Mouse (Mus musculus) G1E-ER4 (cell line): ENCODE data around the gene Gabpb1. TPM values are rescaled to one million over a fixed set of nuclear protein-coding genes. Genes with fewer than 3 reads are reported as not detected.

Experiments used
- GATA1 ChIP-seq: IDR thresholded peaks from one replicate; pipeline ENCODE4 v1.8.0; 2012; ENCODE audit warnings: low read length, inconsistent platforms
- polyA plus RNA-seq: library from polyadenylated mRNA; stranded (reverse); fragments of >175 nt; gene quantifications from 2 replicates; pipeline ENCODE4 v1.2.3, GENCODE M21; 2012

Gene Gabpb1
- polyA plus RNA-seq, 1 experiment, result 6.9 TPM

GRCm38 (mm10) chr2:126607553-126608203 is 68.5 kb downstream of the Gabpb1 start:
- no peak for TF ChIP-seq GATA1

- no peak for TF ChIP-seq GATA1
Observed at GRCm38 (mm10) chr2:126606688-126607062, 69.5 kb downstream of the Gabpb1 start.

- no peak for TF ChIP-seq GATA1
Observed at GRCm38 (mm10) chr2:126606061-126606687, 70.0 kb downstream of the Gabpb1 start.

- TF ChIP-seq GATA1, result no peak
Observed at GRCm38 (mm10) chr2:126601918-126602600, 74.1 kb downstream of the Gabpb1 start.

- TF ChIP-seq GATA1, result no peak
Observed at GRCm38 (mm10) chr2:126600533-126600932, 75.6 kb downstream of the Gabpb1 start.

- TF ChIP-seq GATA1, result no peak
Observed at GRCm38 (mm10) chr2:126599005-126599404, 77.1 kb downstream of the Gabpb1 start.

- no peak for TF ChIP-seq GATA1
Observed at GRCm38 (mm10) chr2:126598359-126598758, 77.8 kb downstream of the Gabpb1 start.

- no peak for TF ChIP-seq GATA1
Observed at GRCm38 (mm10) chr2:126597279-126598241, 78.6 kb downstream of the Gabpb1 start.

GRCm38 (mm10) chr2:126596347-126597072 is 79.6 kb downstream of the Gabpb1 start:
- TF ChIP-seq GATA1, result no peak

- no peak for TF ChIP-seq GATA1
Observed at GRCm38 (mm10) chr2:126593831-126594610, 82.1 kb downstream of the Gabpb1 start.

- TF ChIP-seq GATA1, result no peak
Observed at GRCm38 (mm10) chr2:126591304-126591703, 84.8 kb downstream of the Gabpb1 start.

GRCm38 (mm10) chr2:126587468-126587867 is 88.7 kb downstream of the Gabpb1 start:
- TF ChIP-seq GATA1, result no peak

GRCm38 (mm10) chr2:126584621-126585369 is 91.3 kb downstream of the Gabpb1 start:
- TF ChIP-seq GATA1, result no peak

GRCm38 (mm10) chr2:126583960-126584359 is 92.2 kb downstream of the Gabpb1 start:
- no peak for TF ChIP-seq GATA1
